Mouse (Mus musculus) liver, postnatal 0 days (tissue): ENCODE measurements around the gene Wnt9a.

Experiments
- CTCF ChIP-seq: sonication (generic); IDR thresholded peaks from 2 replicates; pipeline ENCODE4 v1.5.1; 2016; ENCODE audit warnings: antibody characterized with exemption, low read depth
- EP300 ChIP-seq: IDR thresholded peaks from 2 replicates; pipeline ENCODE4 v1.6.1; 2016; ENCODE audit warnings: antibody characterized with exemption, low read depth, mild to moderate bottlenecking

GRCm38 (mm10) chr11:59366031-59366430 is 59.3 kb downstream of the Wnt9a start:
- no peak for TF ChIP-seq CTCF
- no peak for TF ChIP-seq EP300
